Comparison of ENCODE assay signal across 20 mouse cellular contexts in genomic region chr13:52654830-52655308, GRCm38 (mm10).
"Had no signal": no experiment of that assay in that cellular context is flagged by ENCODE, and none has a peak within 500 bp of the region (broad histone marks: within the 10 kb centered on the region; RNA-seq: fewer than 3 reads in every experiment).

No protein-coding gene starts in this region.

- H3K9ac ChIP-seq: kidney, embryonic 15.5 days; limb, embryonic 13.5 days; liver, embryonic 12.5 days; liver, embryonic 15.5 days; lung, embryonic 15.5 days; midbrain, embryonic 12.5 days; neural tube, embryonic 13.5 days; stomach, embryonic 15.5 days had no signal

- ATAC-seq: liver, embryonic 12.5 days; midbrain, embryonic 16.5 days had no signal

- H3K27me3 ChIP-seq: neural tube, embryonic 13.5 days had no signal

- H3K4me2 ChIP-seq: kidney, embryonic 15.5 days; limb, embryonic 13.5 days; liver, embryonic 12.5 days; liver, embryonic 15.5 days; lung, embryonic 15.5 days; midbrain, embryonic 12.5 days; neural tube, embryonic 13.5 days; stomach, embryonic 15.5 days had no signal

- H3K9me3 ChIP-seq: kidney, embryonic 15.5 days; limb, embryonic 10.5 days; limb, embryonic 13.5 days; liver, embryonic 12.5 days; liver, embryonic 15.5 days; lung, embryonic 15.5 days; midbrain, embryonic 12.5 days; neural tube, embryonic 13.5 days; stomach, embryonic 15.5 days had no signal

- H3K27ac ChIP-seq: kidney, embryonic 15.5 days; limb, embryonic 10.5 days; limb, embryonic 13.5 days; liver, embryonic 12.5 days; liver, embryonic 15.5 days; lung, embryonic 15.5 days; midbrain, embryonic 12.5 days; neural tube, embryonic 13.5 days; stomach, embryonic 15.5 days had no signal

- H3K4me1 ChIP-seq: liver, embryonic 12.5 days; liver, embryonic 15.5 days; midbrain, embryonic 12.5 days; neural tube, embryonic 13.5 days had no signal

- DNase-seq: kidney, adult 8-10 months; kidney, postnatal 36 days; layer of hippocampus, postnatal 36 days; liver; lung, adult 18-20 months; retina, postnatal 1 day; right cerebral cortex, postnatal 25 days; spleen, adult 18-20 months; thymus, postnatal 25 days had no signal

- H3K4me3 ChIP-seq: kidney, embryonic 15.5 days; limb, embryonic 10.5 days; limb, embryonic 13.5 days; liver, embryonic 12.5 days; liver, embryonic 15.5 days; lung, embryonic 15.5 days; midbrain, embryonic 12.5 days; myocyte; neural tube, embryonic 13.5 days; stomach, embryonic 15.5 days had no signal

- H3K36me3 ChIP-seq: kidney, embryonic 15.5 days; limb, embryonic 10.5 days; limb, embryonic 13.5 days; liver, embryonic 12.5 days; liver, embryonic 15.5 days; lung, embryonic 15.5 days; midbrain, embryonic 12.5 days; neural tube, embryonic 13.5 days; stomach, embryonic 15.5 days had no signal
